Mouse (Mus musculus) mature B cell (primary cell): Measurements from ENCODE around the gene Cnot10.
"Not testable (repeated sequence)": the region's sequence is repeated elsewhere in the genome, so short reads cannot be mapped to it uniquely, and the experiment has no call there.

Experiments
- in situ Hi-C: fragments of 300-500 bp; cut with MboI; formaldehyde crosslinking; loops from 2 replicates; pipeline ENCODE4 v1.14.3; 2019

The Cnot10 gene

GRCm38 (mm10) chr9:114649371-114649770, 9.4 kb upstream of the Cnot10 start:
- in situ Hi-C loops = no loop called here

DNA sequence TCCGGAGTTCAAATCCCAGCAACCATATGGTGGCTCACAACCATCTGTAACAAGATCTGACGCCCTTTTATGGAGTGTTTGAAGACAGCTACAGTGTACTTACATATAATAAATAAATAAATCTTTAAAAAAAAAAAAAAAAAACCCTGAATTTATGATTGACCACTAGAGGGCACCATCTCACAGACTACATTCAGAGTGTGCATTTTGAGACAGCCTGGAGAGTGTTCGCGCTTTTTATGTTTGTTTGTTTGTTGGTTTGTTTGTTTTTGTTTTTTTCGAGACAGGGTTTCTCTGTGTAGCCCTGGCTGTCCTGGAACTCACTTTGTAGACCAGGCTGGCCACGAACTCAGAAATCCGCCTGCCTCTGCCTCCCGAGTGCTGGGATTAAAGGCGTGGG, 8.5 kb upstream of the Cnot10 start:
- in situ Hi-C loops = not testable (repeated sequence)

DNA sequence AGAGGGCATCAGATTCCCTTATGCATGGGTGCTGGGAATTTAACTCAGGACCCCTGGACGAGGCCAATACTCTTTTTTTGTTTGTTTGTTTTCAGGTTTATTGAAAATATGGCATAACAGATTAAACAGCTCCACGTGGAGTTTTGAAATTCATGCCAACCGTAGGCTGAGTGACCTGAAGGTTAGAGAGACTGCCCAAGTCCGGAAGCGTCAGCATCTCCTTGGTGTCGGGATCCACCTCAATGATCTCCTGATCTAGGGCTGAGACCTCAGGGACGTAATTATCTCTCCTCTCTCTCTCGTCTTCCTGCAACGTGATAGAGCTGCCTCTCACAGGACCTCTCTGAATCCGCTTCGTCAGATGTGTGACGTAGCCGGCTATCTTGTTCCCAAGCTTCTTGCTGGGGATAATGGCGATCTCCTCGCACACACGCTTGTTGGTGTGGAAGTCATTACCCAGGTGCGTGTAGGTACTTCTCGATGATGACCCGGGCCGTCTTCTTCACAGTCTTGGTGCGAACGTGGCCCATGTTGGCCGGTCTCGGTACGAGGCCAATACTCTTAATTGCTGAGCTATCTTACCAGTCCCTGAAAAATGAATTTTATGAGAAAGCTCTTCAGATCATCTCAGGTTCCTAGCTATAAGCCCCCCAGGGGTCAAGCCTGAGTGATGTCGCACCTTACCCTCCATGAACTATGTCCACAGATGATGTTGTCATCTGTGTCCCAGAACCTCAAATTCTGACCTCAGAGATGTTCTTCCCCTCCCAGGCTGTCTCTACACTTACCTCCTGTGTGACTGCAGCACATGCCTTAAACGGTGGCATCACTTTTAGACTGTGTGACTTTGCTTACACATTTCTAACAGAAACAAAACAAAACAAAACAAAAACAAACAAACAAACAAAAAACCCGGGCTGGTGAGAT, 7.8 kb upstream of the Cnot10 start:
- in situ Hi-C loops = no loop called here

DNA sequence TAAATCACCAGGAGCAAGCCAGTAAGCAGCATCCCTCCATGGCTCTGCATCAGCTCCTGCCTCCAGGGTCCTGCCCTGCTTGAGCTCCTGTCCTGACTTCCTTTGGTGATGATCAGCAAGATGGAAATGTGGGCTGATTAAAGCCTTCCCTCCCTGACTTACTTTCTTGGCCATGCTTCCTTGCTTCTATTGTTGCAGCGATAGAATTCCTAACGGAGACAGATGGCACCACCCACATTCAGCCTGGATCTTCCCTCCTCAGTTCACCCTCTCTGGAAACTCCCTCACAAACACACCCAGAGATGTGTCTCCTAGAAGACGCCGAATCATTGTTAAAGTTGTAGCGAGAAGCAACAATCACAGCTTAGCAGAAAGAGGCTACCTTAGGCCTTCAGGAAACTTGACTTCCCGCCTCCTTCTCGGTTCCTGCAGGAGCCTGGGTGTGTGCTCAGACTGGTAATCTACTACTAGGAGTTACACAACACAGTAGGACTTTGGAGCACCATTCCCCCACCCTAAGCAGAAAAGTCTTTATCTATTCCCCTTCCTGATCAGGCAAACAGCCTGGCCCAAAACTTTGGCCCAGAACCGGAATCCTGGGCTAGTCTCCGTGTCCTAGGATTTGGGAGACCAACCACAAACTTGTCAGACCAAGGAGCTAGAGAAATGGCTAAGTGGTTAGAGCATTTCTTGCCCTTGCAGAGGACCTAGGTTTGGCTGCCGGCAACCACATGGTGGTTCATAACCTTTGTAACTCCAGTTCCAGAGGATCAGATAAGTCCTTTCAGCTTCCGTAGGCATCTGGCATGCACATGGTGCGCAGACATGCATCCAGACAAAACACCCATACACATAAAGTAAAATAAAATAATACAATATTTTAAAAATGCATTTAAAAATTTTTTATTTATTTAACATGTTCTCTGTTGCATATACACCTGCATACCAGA, 6.8 kb upstream of the Cnot10 start:
- in situ Hi-C loops = no loop called here

DNA sequence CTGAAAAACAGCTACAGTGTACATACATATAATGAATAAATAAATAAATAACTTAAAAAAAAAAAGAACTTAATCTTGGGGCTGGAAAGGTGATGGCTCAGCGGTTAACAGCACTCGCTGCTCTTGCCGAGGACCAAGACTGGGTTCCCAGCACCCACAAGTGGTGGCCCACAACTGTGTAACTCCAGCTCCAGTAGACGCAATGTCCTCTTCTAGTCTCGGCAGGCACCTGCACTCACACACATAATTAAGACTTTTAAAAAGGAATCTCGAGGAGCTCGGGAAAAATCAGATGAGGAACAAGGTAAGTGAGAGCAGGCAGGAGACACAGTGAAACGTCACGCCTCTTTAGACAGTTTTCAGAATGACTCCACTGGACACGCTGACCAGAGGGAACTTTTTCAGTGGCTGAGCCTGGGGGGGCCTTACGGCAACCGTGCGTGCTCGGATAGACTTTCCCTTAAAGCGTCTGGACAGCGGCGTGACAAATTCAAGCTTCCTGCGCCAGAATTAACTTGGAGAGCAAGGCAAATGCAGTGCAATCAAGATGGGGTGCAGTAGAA, 717 bp downstream of the Cnot10 start:
- in situ Hi-C loops = no loop called here

- in situ Hi-C loops = no loop called here
These were observed 3.2 kb downstream of the Cnot10 start for GRCm38 (mm10) chr9:114636751-114637150.

- in situ Hi-C loops = no loop called here
These were observed 3.8 kb downstream of the Cnot10 start for GRCm38 (mm10) chr9:114636150-114636549.

DNA sequence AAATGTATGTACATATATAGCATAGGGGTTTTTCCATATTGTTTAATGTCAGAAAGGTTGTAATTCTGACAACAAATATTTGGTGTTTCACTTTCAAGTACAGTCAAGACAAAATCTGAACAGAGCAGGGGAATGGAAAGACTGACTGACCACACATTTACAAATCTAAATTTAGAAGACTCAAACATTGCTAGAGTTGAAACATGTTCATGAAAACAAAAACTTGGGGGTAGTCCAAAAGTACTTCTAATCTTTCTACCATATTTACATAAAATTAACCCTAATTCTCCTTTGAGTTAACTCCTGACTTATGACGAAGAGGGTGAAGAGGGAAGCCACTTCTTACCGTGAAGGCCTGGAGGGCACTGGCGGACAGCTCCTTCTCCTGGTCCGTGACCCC, 7.7 kb downstream of the Cnot10 start:
- in situ Hi-C loops = no loop called here

- in situ Hi-C loops = no loop called here
These were observed 13.3 kb downstream of the Cnot10 start for GRCm38 (mm10) chr9:114626726-114627125.

DNA sequence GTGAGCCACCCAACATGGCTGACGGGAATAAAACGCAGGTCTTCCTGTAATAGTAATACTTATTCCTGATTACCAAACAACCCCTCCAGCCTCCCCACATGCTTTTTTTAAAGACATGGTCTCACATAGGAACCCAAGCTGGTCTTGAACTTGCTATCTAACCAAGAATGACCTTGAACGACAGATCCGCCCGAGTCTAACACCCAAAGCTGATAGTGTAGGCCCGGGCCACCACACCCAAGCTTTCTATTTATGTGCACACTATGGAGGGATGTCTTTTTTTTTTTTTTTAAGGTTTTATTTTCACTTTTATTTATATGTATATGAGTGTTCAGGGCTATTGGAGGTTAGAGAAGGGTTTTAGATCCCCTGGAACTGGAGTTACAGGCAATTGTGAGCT, 15.8 kb downstream of the Cnot10 start:
- in situ Hi-C loops = no loop called here

GRCm38 (mm10) chr9:114621149-114621548, 18.8 kb downstream of the Cnot10 start:
- in situ Hi-C loops = no loop called here

- in situ Hi-C loops = no loop called here
These were observed 25.6 kb downstream of the Cnot10 start for GRCm38 (mm10) chr9:114614176-114614953.

DNA sequence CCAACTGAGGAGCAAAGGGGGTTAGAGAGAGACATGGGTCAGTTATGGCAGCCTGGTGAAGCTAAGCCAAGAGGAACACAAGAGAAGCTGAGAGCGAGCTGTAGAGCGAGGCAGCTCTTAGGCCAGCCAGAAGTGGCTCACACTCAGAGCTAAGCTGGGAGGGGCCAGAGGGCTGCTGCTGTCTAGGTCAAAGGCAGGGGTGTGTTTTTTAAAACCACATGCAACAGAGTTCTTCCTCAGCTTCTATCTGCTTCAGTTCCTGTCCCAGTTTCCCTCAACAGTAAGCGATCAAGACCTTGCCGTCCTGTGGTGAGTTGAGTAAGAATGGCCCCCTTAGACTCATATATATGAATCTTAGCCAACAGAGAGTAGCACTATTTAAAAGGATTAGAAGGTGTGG, 27.0 kb downstream of the Cnot10 start:
- in situ Hi-C loops = no loop called here

GRCm38 (mm10) chr9:114612566-114612965, 27.4 kb downstream of the Cnot10 start:
- in situ Hi-C loops = no loop called here

GRCm38 (mm10) chr9:114610266-114610665, 29.7 kb downstream of the Cnot10 start:
- in situ Hi-C loops = no loop called here

DNA sequence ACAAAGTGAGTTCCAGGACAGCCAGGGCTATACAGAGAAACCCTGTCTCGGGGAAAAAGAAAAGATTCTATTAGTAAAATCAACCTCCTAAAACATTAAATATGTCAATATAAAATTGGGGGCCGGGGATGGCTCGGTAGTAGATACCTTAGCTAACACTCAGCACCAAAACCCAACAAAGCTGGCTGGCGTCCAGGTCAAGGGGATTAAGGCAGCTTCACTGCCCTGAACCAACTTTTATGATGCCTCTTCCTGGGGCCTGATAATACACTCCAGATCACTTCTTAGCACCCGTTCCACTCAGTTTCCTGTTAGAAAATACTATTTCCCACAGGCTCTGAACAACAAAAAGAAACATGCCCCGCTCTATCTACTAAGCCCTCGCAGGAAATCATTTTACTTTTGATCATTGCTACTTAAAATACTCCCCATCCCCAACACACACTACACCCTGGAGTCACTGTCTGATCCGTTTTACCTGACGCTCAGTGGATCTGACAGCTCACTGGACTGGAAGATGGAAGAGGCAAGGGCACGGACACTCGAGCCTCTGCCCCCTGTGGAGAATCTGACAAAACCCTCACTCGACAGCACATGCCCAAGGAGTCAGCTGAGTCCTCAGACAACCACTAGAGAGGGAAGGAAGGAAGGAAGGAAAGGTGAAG, 36.0 kb downstream of the Cnot10 start:
- in situ Hi-C loops = no loop called here

DNA sequence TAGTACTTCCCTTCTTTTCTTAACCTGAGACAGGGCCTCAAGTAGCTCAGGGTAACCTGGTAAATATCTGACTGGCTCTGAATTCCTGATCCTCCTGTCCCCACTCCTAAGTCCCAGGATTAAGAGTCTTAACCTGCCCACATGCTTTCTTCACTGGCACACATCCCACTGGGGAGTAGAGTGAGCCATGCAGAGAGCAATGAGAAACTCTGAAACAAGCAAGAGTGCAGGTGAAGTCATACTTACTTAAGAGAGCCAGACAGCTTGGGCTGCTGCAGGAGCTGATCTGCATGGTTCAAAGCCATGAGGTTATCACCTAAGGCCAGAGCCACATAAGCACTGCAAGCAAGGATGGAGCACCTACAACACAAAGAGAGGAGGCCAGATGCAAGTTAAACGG, 38.9 kb downstream of the Cnot10 start:
- in situ Hi-C loops = no loop called here

GRCm38 (mm10) chr9:114585017-114585345, 55.0 kb downstream of the Cnot10 start:
- in situ Hi-C loops = no loop called here

DNA sequence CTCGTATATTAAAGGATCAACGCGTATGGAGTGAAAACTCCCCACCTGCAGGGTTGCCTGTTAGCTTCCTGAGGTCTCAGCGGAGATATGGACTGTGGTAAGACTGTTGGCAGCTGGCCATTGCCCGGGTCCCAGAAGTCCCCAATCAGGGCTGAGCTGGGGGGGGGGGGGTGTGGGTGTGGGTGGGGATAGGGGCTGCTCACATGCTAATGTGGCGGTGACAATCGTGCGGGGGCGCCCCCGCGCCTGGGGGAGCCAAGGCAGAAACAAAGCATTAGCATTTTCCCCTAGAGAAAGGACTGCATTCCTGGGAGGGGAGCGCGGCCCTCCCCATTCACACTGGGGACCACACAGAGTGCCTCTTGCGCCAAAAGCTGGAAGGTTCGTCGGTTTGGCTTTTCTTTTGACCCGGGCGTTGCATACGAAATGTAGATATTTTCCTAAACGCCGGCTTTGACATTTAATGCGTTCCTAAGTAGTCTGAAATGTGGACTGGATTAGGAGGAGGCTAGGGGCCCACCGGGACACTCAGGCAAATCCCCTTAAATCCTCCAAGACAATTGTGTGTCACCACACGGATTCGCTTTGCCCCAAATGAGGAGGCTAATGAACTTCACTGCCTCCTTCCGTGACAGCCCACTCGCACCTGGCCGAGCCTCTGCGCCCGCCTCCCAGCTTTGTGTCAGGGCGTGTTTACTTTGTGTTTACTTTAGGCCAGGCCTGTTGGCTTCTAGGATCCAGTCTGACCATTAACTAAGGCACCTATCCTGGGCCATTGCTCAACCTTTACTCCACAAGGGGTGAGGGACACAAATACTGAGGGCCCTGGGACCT, 55.6 kb downstream of the Cnot10 start:
- in situ Hi-C loops = no loop called here

GRCm38 (mm10) chr9:114583812-114584182, 56.2 kb downstream of the Cnot10 start:
- in situ Hi-C loops = no loop called here
